Mouse (Mus musculus) cerebellum, adult 11-12 months (tissue): ENCODE data around the gene Abcb8.

Experiments
- DNase-seq: peaks from one replicate; pipeline ENCODE4 v3.0.0; 2022

Gene Abcb8

DNA sequence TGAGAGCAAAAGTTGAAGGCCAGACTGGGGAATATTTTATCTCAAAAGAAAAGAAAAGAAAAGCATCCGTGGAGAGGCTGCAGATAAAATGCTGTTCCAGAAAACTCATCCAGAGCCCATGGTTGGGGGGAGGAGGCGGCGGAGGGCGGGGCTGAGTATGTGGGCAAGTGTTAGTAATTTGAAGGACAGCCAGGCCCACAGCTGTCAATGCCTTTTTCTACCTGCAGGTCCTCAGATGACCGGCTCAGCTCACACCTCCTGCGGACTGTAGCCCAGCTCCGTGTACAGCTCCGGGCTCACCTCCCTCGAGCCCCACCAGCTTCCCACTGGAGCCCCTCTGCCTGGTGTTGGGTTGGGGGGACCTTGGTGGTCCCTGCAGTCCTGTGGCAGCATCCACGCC is 6.2 kb downstream of the Abcb8 start:
- DNase-seq: no peak

DNA sequence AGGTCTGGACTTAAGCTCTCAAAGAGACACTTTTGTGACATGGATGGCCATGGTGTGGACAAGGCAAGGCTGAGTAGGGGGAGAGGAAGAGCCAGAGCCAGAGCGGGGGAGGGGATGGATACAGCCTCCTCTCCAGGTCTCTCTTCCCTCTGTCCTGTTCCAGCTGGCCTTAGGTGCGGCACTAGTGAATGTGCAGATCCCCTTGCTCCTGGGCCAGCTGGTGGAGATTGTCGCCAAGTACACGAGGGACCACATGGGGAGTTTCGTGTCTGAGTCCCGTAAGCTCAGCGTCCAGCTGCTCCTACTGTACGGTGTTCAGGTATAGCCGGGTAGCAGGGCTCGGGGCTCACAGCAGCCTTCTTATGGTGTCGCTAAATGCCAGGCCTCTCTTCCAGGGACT is 6.9 kb downstream of the Abcb8 start:
- no peak for DNase-seq

DNA sequence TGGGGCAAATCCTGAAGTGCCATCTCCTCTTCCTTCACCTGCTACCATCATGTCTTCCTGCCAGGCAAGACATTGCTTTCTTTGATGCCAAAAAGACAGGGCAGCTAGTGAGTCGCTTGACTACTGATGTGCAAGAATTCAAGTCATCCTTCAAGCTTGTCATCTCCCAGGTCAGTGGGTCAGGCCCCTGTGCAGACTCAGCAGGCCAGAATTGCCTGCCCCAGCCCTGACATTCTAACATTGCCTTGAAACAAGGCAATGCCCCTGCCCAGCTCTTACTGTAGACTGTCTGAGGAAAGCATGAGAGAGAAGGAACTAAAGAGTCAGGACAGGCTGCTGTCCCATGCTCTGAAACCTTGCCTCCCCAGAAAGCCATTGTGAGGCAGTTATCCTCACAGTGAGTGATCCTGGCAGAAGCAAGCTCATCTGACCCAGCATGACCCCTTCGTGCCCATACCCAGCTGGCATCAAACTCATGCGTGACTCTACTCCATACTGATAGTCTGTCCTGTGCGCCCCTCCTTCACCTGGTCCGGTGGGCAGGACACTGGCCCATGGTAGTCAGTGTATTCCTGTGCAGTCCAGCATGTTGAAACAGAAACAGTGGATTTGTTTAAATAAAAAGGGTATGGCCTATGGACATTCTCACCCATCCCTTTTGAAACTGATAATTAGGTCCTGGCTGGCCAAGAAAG is 7.6 kb downstream of the Abcb8 start:
- DNase-seq: no peak

DNA sequence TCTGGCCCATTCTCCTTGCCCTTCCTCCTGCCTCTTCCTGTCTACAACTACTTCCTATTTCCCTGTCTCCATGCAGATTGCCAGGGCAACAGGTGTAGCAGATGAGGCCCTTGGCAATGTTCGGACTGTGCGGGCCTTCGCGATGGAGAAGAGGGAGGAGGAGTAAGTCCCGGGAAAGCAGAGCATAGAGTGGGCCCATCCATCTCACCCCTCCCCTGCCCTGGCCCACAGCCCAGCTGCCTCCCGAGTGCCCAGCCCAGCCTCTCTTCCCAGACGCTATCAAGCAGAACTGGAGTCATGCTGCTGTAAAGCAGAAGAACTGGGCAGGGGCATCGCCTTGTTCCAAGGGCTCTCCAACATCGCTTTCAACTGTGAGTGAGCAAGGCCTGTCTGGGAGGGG is 8.5 kb downstream of the Abcb8 start:
- no peak for DNase-seq

DNA sequence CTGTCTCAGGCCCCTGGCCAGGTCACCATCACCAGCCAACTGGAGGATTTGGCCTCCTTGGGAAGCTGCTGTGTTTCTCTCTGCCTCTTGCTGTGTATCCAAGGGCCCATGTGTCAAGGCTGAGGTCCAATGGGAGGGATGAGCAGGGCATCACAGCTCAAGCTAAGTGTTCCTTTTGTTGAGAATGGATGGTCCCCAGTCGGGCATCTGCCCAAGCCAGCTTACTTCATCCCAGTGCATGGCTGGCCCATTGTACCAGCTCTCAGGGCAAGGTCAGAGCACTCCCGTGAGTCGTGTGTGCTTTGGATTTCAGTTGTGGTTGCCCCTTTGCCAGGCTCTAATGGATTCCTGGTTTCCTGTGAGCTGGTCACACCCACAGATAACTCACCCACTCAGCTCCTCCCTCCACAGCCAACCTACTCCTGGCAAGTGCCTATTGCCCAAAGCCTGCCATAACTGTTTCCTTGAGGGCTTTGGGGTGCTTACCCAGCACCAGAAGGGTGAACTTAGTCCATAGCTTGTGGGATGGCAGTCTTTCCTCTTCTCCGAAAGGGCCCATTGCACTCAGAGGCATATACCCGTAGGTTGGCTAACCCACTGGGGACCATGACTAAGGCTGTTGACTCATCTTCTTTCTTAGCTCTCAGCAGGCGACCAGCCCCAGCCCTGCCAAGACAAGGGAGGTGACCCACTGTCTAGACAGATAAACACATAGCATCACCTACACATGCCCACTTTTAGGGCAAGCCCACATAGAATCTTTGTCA is 11.3 kb downstream of the Abcb8 start:
- no peak for DNase-seq

DNA sequence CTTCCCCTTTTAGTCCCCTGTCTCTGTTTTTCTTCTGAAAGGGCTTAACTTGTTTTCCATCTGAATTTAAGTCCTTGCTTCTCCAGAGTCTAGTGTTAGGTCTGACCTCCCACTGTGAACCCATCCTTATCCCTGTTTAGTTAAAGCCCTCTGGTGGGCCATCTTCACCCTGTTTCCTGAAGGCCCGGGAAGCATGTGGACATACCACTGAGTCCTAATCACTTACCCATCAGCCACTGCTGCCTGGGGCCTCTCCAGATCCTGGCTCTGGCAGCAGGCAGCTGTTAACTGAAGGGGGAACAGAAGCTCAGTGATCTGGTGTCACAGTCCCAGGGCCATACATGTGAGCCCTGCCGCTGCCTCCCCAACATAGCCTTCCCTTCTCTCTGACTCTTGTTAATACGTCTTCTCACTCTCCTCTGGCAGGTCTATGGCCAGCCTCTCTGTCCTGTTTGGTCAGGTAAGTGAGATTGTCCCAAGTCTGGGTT is 12.0 kb downstream of the Abcb8 start:
- no peak for DNase-seq

DNA sequence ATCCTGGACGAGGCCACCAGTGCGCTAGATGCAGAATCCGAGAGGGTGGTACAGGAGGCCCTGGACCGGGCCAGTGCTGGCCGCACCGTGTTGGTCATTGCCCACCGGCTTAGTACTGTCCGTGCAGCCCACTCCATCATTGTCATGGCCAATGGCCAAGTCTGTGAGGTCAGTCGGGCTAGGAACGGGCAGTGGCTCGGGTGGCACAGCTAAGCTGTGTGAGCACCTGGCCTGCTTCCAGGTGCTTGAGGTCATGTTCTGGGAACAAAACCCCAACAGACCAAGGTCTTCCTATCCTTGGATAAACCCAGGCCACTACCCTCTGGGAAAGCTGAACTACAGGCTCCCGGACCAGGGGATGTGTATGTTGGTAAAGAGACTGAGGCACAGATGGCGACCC is 15.2 kb downstream of the Abcb8 start:
- no peak for DNase-seq

DNA sequence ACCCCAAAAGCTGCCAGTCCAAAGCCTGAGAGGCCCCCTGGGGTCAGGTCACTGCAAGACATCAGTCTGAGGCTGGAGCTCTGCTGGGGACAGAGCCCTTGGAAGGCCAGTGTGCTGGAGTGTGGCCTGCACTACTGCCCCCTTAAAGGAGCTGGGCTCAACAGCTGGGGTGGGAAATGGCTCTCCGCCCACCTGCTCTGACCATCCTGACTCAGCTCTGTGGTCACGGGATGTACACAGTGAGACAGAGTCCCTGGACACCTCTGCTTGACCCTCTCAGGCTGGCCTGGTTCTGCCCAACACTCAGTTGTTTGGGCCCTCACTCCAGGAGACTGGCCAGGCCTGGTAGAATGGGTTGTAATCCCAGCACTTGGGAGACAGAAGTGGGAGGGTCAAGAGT is 16.0 kb downstream of the Abcb8 start:
- no peak for DNase-seq

DNA sequence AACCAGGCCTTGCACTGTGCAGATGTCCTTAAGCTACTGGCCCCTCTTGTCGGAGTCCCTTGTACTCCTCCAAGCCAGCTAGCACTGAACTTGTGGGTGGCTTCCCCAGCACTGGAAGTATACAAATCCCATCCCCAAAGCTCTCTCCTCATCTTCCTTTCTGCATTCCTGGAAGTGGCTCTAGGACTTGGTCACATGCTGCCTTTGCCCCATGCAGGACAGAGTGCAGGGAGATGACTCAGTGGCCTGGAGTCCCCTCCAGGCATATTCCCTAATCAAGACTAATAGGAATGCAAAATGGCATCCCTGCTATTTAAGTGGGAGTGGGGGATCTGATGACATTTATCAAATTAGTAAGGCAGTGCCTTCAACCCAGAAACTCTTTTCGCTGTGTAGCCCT is 18.6 kb downstream of the Abcb8 start:
- no peak for DNase-seq

DNA sequence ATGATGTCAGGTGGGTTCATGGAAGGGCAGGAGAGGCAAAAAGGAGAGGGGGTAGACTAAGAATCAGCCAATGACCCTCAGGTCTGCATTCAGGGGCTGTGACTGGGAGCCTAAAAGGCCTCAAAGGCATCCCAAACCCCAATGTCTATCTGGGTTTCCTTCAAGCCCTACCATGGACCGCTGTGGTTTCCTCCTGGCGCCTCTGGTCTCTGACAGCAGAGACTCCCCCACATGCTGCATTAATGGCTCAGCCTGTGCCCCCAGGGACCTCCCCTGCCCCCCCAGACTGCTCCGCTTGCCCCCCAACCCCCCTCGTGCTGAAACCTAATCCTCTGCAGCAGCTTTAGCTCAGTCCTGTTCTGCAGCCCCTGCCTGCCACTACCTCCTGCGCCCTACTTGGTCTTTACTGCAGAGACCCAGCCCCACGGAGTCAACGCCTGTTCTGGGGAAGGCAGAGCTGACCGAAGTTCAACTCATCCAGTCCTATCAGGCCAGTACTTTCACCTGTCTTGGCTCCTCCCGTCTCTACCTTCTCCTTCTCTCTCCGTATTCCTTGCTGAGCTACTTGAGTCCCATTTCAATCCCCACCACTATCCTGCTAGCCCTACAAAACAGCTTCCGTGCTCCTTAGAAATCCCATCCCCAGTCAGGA is 19.7 kb downstream of the Abcb8 start, which contains the start of gene Asic3:
Gene Asic3 (plus strand): TSS at position 351 of the 652 bp plus-strand sequence.
- DNase-seq: no peak

DNA sequence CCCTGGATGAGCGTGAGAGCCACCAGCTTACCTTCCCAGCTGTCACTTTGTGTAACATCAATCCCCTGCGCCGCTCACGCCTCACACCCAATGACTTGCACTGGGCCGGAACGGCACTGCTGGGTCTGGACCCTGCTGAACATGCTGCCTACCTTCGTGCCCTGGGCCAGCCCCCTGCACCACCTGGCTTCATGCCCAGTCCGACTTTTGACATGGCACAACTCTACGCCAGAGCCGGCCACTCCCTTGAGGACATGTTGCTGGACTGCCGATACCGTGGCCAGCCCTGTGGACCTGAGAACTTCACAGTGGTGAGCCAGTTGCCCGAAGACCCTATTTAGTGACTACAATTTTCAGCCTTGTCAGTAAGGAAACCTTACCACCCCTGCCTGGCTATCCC is 20.5 kb downstream of the Abcb8 start:
- no peak for DNase-seq

DNA sequence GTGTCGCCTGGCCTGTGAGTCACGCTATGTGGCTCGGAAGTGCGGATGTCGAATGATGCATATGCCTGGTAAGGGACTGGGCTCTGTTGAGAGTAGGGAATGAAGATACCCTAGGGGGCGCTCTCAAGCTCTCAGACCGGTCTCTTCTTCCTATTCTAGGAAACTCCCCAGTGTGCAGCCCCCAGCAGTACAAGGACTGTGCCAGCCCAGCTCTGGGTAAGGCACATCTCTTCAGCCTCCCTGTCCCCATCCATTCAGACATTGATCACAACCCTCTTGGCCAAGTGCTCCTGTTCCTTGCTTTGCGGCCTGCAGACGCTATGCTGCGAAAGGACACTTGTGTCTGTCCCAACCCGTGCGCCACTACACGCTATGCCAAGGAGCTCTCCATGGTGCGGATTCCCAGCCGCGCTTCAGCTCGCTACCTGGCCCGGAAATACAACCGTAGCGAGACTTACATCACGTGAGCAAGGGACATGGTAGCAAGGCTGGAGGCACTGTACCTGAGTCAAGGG is 22.8 kb downstream of the Abcb8 start:
- peak; percentile 75 for DNase-seq

DNA sequence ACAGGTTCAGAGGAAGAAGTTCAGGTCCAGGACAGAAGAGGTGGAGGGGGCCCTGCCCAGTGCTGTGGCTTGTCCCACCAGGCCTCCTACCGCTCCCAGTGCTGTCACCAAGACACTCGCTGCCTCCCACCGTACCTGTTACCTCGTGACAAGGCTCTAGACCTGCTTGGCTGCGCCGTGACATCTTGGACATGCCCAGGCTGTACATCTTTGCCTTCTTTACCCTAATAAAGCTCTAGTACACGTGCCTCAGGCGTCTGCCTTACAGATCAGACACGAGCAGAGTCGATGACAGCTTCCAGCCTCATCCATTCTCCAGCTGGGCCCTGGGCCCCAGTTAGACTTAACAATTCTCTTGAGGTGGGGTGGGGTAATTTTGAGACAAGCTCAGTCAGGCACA is 24.1 kb downstream of the Abcb8 start:
- no peak for DNase-seq

DNA sequence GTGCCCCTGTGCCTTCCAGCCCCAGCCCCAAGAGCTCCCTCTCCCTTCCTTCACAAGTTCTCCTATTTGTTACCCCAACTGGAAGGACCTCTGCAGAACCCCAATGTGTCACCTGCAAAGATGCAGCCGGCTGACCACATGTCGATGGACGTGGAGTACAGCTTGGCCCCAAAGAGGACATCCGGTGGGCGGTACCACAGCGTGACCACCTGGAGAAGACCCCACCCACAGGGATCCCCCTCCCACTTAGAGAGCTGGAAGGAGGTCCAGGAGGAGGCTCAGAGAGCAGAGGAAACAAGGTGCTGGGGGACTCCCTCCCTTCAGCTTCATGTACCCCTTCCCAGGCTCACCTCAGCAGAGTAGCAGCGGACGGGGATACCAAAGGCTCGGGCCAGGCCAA is 26.9 kb downstream of the Abcb8 start:
- no peak for DNase-seq

DNA sequence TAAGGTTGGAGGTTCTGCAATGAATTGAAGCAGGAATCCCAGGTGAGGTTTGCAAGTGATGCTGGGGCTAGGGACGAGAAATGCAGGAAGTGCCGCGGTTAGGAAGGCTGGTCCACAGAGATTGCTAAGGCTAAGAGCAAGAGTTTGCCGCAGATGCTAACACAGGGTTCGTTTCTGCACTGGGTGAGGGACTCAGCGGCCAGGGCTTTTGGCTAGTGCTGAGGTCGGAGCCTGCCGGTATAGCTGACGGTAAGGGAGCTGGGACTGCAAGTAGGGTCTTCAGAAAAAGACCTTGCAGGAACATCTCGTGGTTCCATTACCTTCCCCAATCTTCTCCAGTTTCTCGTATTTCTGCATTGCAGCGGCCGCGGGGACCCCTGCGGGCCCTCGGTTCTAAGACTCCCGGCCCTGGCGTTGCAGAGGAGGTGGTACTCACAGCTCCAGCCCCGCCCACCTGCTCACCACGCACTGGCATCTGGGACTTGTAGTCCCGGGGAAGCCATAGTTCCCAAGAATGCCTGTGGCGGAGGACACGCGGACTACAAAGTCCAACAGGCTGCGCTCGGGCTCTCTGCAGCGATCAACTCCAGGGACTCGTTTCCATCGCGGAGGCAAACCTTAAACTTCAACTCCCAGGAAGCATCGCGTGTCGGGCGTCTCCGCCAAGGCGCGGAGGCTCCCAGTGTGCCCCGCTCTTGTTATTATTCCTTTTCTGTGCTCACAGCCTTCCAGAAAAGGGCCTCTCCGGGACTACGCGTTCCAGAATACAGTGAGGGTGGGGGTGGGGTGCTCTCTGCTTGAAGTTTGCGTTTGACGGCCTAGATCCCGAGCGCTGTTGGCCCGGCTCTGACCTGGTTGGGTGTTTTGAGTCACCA is 29.9 kb downstream of the Abcb8 start, which contains the start of the genes Cdk5 and Slc4a2:
Gene Cdk5 (minus strand): TSS at position 402 of the 875 bp plus-strand sequence.
Gene Slc4a2 (plus strand): TSS at position 709 of the 875 bp plus-strand sequence.
- DNase-seq: peak; percentile 99

DNA sequence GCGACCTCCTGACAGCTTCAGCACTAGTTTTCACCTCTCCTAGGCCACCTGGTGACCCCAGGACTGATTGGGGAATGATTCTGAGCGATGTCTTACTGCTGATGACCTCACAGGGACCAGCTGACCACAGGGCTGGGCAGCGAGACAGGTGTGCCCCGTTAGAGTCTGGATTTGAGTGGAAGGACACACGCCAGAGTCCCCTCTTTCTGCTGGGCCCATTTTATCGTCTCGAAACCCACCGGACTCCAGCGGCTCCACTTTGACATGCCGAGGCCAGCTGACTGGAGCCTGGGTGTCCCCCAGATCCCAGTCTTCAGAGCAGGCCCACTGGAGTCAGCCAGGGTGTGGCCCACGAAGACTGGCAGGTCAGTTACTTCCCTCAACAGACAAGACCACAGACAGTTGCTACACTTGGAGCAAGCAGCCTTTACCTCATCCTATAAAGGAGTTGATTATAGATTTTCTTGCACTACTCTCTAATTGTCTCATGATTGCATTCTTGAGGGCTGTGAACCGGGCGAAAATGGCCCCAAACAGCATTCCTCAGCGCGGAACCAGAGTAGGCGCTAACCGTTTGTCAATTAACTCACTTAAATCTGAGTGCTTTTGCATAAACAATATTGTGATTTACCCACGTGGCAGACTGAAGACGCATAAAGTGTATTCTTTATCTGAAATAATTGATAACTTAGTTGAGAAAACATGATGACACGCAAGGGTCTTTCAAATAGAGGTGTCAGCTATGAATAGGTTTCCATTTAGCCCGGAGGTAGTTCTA is 30.7 kb downstream of the Abcb8 start:
- DNase-seq: no peak

DNA sequence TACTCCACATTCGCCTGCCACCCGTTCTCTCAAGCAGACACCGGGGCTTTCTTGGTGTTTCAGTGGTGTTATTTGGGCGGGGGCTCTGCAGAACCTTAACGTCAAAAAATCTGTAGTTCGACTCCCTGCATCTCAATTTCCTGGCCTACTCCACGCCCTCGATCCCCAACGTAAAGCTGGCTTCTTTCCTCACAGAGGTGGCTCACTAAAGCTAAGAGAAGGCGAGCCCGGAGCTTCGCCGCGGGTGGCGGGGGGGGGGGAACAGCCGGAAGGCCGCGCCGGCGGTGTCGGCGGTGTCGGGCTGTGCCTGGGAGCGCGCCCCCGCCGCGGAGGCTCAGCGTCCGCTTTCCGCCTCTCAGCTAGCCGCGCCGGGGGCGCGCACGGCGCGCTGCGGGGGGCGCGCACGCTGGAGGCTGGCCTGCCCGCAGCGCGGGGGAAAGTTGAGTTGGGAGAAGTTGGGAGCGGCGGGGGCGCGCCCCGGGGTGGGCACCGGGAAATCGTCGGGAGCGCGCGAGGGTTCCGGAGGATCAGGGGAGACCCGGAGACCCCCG is 31.5 kb downstream of the Abcb8 start:
- DNase-seq: peak; percentile 81

DNA sequence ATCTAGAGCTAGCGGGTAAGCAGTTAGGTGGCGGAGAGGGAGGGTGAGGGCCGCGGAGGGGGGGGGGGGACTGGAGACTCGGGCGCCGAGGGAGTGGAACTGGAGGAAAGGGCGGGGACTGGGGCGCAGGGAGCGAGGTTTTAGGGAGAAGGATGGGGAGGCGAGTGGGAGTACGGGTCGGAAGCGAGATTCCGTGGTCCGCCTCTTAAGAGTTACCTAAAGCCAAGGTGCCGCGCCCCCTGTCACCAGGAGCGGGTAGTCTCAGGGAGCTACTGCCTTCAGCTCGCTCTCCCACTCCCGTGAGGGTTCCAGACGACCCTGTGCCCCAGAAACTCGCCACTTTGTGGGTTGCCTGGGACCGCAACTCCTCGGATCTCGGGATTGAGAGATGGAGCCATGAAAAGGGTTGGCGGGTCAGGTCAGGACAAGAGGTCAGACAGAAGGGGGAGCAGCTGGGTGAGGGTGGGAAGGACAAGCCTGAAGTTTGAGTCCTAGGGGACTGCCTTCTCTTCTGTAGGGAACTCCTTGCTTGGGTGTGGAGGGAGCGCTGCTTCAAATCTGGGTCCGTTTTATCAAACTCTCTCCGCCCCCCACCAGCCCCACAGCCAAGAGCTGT is 32.1 kb downstream of the Abcb8 start:
- no peak for DNase-seq

DNA sequence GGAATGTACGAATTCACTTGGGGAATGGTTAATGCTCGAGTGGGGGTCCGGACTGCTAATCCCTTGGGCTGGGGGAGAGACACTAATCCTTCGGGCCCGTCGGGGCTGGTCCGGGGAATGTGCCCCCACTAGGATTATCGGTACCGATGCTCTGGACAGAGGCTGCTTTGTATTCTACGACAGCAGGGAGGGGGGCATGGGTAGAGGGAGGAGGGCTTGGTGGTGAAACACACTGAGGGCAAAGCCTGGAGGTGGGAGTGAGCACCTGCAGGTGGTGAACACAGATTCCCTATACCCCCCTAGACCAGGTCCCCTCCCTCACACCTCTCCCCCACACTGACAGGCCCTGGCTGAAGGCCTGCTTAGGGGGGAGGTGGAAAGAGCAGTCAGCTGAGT is 32.6 kb downstream of the Abcb8 start:
- DNase-seq: peak; percentile 69

DNA sequence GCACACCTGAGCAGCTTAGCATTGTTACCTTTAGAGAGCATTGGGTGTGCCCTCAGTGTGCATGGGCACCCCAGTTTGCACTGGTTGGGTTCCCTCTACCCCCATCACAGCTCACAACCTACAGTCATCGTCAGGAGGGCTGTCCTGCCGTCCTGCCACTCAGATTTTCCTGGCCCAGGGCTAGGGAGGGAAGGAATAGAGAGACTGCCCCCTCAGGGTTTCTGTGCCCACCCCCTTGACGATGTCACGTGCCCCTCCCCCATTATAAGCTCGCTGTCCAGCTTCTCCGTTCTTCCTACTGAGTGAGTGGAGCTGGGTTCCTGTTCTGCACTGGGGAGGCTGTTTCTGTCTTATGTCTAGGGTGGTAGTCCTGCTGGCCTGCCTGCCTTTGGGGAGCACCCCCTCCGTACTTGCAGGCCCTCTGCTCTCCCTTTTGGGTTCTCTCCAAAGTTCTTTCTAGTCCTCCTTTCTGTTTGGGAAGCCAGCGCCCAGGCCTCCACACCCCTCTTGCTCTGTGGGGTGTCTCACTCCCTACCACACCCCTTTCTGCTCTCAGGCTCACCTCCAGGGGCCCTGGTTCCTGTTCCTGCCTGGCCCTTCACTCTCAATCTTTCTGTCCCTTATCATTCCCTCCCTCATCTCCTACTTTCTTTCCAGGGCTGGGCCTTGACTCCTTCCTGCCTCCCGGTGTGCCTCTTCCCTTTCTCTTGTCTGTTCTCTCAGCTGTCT is 33.3 kb downstream of the Abcb8 start:
- DNase-seq: peak; percentile 60
